Mouse (Mus musculus) forebrain, postnatal 0 days (tissue): ENCODE measurements at regions not wholly inside any gene's neighbourhood (a gene's known extent, or its start where the extent isn't known, plus 50 kb on each side); places are given as distances from the start of the nearest gene placed in this dataset.

Experiments
- ATAC-seq: fragments of 200-750 bp; cut with Nextera tagmentation; 2 replicates; pipeline ENCODE4 v1.8.0; 2017; ENCODE audit warnings: mild to moderate bottlenecking, moderate library complexity
- DNase-seq: peaks from one replicate; pipeline ENCODE4 v3.0.0-alpha.2; 2015
- H3K27ac ChIP-seq: fragments of 300-500 bp; sonication (generic); 2 replicates; pipeline ENCODE4 v1.5.1; 2014; ENCODE audit warnings: low read depth, mild to moderate bottlenecking, antibody characterized with exemption, low read length, moderate library complexity, mixed read lengths
- H3K27me3 ChIP-seq: fragments of 300-500 bp; sonication (generic); 2 replicates; pipeline ENCODE4 v1.6.1; 2014; ENCODE audit warnings: mild to moderate bottlenecking, low read length, mixed read lengths; ENCODE audit not compliant: insufficient read depth
- H3K36me3 ChIP-seq: fragments of 300-500 bp; sonication (generic); 2 replicates; pipeline ENCODE4 v1.6.1; 2014; ENCODE audit warnings: mild to moderate bottlenecking, moderate library complexity; ENCODE audit not compliant: insufficient read depth
- H3K4me1 ChIP-seq: fragments of 300-500 bp; sonication (generic); 2 replicates; pipeline ENCODE4 v1.6.1; 2014; ENCODE audit warnings: antibody characterized with exemption; ENCODE audit not compliant: insufficient read depth
- H3K4me2 ChIP-seq: fragments of 300-500 bp; sonication (generic); 2 replicates; pipeline ENCODE4 v1.6.1; 2014; ENCODE audit warnings: low read depth, mild to moderate bottlenecking, moderate library complexity
- H3K4me3 ChIP-seq: fragments of 300-500 bp; sonication (generic); 2 replicates; pipeline ENCODE4 v1.5.1; 2014; ENCODE audit warnings: low read depth, low read length, mixed read lengths
- H3K9ac ChIP-seq: fragments of 300-500 bp; sonication (generic); 2 replicates; pipeline ENCODE4 v1.6.1; 2014; ENCODE audit warnings: mild to moderate bottlenecking
- H3K9me3 ChIP-seq: fragments of 300-500 bp; sonication (generic); 2 replicates; pipeline ENCODE4 v1.6.1; 2016; ENCODE audit warnings: low read length
- CTCF ChIP-seq: sonication (generic); IDR thresholded peaks from 2 replicates; pipeline ENCODE4 v1.5.1; 2016; ENCODE audit warnings: antibody characterized with exemption, control low read depth, low read depth
- whole genome bisulfite sequencing: fragments of 180-500 bp; shearing (Covaris S2); extraction: QIAGEN DNeasy Blood & Tissue Kit; methylation state at CpG from one replicate; pipeline ENCODE4 v1.1.7; 2014; 5-methylcytosine and 5-hydroxymethylcytosine counted together

DNA sequence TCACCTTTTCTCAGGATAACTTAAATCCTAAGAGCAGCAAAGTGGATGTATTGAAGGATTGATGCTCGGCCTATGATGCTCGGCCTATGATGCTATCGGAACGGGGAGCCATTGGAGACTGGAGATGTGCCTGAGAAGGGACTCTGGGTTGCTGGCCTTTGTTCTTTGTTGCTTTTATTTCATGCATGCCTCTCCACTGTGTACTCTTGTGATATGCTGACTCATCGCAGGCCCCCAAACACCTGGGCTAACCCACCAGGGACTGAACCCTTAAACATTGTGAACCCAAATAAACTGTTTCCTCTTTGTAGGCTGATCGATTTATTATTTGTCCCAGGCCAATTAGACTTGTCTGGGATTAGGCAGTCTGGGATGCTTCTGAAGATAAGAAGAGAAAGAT is 61.9 kb downstream of the Pdcl3 start:
- Histone ChIP-seq H3K27ac (no peak overlapping the region), H3K36me3 (no peaks in the 10 kb centered on the region), H3K27me3 (no peaks in the 10 kb centered on the region), H3K9ac (no peak overlapping the region), H3K4me3 (no peak overlapping the region), H3K4me2 (no peak overlapping the region), H3K4me1 (no peaks in the 10 kb centered on the region), H3K9me3 (no peaks in the 10 kb centered on the region)
- WGBS: 91% methylated on average over 6 of the region's 6 CpGs
- TF ChIP-seq CTCF: no peak
- ATAC-seq (no peak), DNase-seq (no peak)

DNA sequence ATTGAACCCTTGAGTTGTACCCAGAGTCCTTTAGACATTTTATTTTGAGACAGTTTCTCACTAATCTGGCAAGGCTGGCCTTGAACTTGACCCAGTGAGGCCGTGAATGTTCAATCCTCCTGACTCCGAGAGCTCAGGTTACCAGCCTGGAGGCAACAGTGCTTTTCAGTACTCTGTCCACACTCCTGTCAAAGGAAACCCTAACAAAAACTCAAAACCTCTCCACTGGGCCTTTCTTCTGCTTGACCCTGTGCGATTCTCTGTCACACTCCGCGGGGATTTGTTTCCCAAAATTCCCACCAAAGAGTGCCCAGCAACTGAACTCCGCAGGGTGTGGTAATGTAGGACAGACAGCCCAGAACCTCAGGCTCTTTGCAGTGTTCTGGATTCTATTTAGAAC is 71.9 kb downstream of the Pdcl3 start:
- Histone ChIP-seq H3K4me1 (no peaks in the 10 kb centered on the region), H3K4me2 (no peak overlapping the region), H3K9me3 (no peaks in the 10 kb centered on the region), H3K4me3 (no peak overlapping the region), H3K36me3 (no peaks in the 10 kb centered on the region), H3K9ac (no peak overlapping the region), H3K27me3 (no peaks in the 10 kb centered on the region), H3K27ac (no peak overlapping the region)
- no peak for DNase-seq
- WGBS: 69% methylated on average over 6 of the region's 6 CpGs
- ATAC-seq: no peak
- TF ChIP-seq CTCF: no peak

DNA sequence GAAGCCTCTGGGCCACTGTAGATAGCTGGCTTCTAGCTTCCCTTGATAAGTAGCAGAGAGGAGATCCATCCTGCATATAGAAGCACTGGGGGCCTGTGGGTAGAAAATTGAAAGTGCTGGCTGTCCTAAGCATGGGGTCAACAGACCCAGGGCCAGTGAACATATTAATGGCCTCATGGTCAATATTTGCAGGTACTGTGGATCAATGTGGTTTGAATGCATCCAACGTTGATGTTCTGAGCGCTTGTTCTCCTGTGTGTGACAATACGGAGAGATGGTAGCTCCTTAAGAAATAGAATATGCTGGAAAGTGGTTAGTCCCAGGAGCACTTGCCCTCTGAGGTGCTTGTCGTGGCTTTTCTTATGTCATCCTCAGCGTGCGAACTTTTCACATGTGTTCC is 77.1 kb downstream of the Pdcl3 start:
- no peak for ATAC-seq
- DNase-seq: no peak
- 96% methylated on average over 6 of the region's 6 CpGs for WGBS
- no peak overlapping the region for H3K27ac ChIP-seq
- H3K4me3 ChIP-seq: no peak overlapping the region
- TF ChIP-seq CTCF: no peak
- H3K4me2 ChIP-seq: no peak overlapping the region
- H3K36me3 ChIP-seq: no peaks in the 10 kb centered on the region
- H3K9me3 ChIP-seq: no peaks in the 10 kb centered on the region
- H3K27me3 ChIP-seq: no peaks in the 10 kb centered on the region
- no peak overlapping the region for H3K9ac ChIP-seq
- no peaks in the 10 kb centered on the region for H3K4me1 ChIP-seq

- H3K27me3 ChIP-seq: no peaks in the 10 kb centered on the region
- H3K4me1 ChIP-seq: no peaks in the 10 kb centered on the region
- H3K9me3 ChIP-seq: no peaks in the 10 kb centered on the region
- ATAC-seq (no peak), DNase-seq (no peak)
- no peak overlapping the region for H3K27ac ChIP-seq
- 70% methylated on average over 13 of the region's 13 CpGs for WGBS
- no peak for TF ChIP-seq CTCF
- no peaks in the 10 kb centered on the region for H3K36me3 ChIP-seq
- H3K4me3 ChIP-seq: no peak overlapping the region
- no peak overlapping the region for H3K9ac ChIP-seq
- no peak overlapping the region for H3K4me2 ChIP-seq
Measured at GRCm38 (mm10) chr1:39063666-39064385, 78.4 kb downstream of the Pdcl3 start.

GRCm38 (mm10) chr1:39064781-39065180 is 79.4 kb downstream of the Pdcl3 start:
- ATAC-seq: no peak
- Histone ChIP-seq H3K27me3 (no peaks in the 10 kb centered on the region), H3K4me1 (no peaks in the 10 kb centered on the region), H3K9me3 (no peaks in the 10 kb centered on the region), H3K9ac (no peak overlapping the region), H3K36me3 (no peaks in the 10 kb centered on the region), H3K27ac (no peak overlapping the region), H3K4me3 (no peak overlapping the region), H3K4me2 (no peak overlapping the region)
- no peak for DNase-seq
- TF ChIP-seq CTCF: no peak
- 76% methylated on average over 3 of the region's 3 CpGs for WGBS

- H3K9ac ChIP-seq: no peak overlapping the region
- no peaks in the 10 kb centered on the region for H3K36me3 ChIP-seq
- no peak overlapping the region for H3K4me3 ChIP-seq
- no peak for ATAC-seq
- no peak overlapping the region for H3K4me2 ChIP-seq
- H3K9me3 ChIP-seq: no peaks in the 10 kb centered on the region
- H3K27me3 ChIP-seq: no peaks in the 10 kb centered on the region
- no peak for DNase-seq
- TF ChIP-seq CTCF: no peak
- H3K4me1 ChIP-seq: no peaks in the 10 kb centered on the region
- H3K27ac ChIP-seq: no peak overlapping the region
- 42% methylated on average over 3 of the region's 3 CpGs for WGBS
Measured at GRCm38 (mm10) chr1:39067901-39068300, 82.5 kb downstream of the Pdcl3 start.

- no peak overlapping the region for H3K27ac ChIP-seq
- DNase-seq (no peak), ATAC-seq (no peak)
- H3K27me3 ChIP-seq: no peaks in the 10 kb centered on the region
- no peak for TF ChIP-seq CTCF
- 77% methylated on average over 11 of the region's 11 CpGs for WGBS
- no peak overlapping the region for H3K4me2 ChIP-seq
- no peaks in the 10 kb centered on the region for H3K36me3 ChIP-seq
- no peak overlapping the region for H3K9ac ChIP-seq
- H3K9me3 ChIP-seq: no peaks in the 10 kb centered on the region
- H3K4me1 ChIP-seq: no peaks in the 10 kb centered on the region
- H3K4me3 ChIP-seq: no peak overlapping the region
Measured at GRCm38 (mm10) chr1:39069086-39069655, 83.8 kb downstream of the Pdcl3 start.
